Mouse (Mus musculus): ENCODE data around the gene Tgtp2. TPM values are rescaled to one million over a fixed set of nuclear protein-coding genes. Genes with fewer than 3 reads are reported as not detected.

Gene Tgtp2
- total and polyA plus RNA-seq, 3 experiments, result 0.26 to 23.1 (median 10.0) TPM

GRCm38 (mm10) chr11:49103047-49103693 lies 39.2 kb upstream of the Tgtp2 start:
- DNase-seq (ENCODE audit: low spot score) (peak; percentile 48), ATAC-seq (ENCODE audit: extremely low read depth, insufficient number of reproducible peaks, low FRiP score, poor library complexity, severe bottlenecking) (no peak)
- peaks cover 23% of the 10 kb centered on the region for H3K36me3 ChIP-seq (replicated peaks)

GRCm38 (mm10) chr11:49101500-49101899 lies 37.5 kb upstream of the Tgtp2 start:
- Histone ChIP-seq H3K27me3 (ENCODE audit: insufficient read depth, low read length) (no peaks in the 10 kb centered on the region), H3K36me3 (replicated peaks) (peaks cover 37% of the 10 kb centered on the region), H3K4me1 (ENCODE audit: insufficient read depth, low read depth, low read length) (peaks cover 63% of the 10 kb centered on the region), H3K4me3 (ENCODE audit: low read depth, low read length) (peak overlapping the region; percentile 67), H3K9me3 (replicated peaks) (no peaks in the 10 kb centered on the region)
- no peak for TF ChIP-seq POLR2AphosphoS5 (IDR thresholded peaks at IDR 0.05; ENCODE audit: insufficient replicate concordance, low read depth, low read length)
- no peak for TF ChIP-seq GATA1 (IDR thresholded peaks at IDR 0.05; ENCODE audit: borderline replicate concordance, low read length)
- TF ChIP-seq TAL1 (conservative IDR thresholded peaks at IDR 0.05; ENCODE audit: low read depth, low read length), result no peak
- TF ChIP-seq GATA2 (IDR thresholded peaks at IDR 0.05; ENCODE audit: borderline replicate concordance, low read depth, low read length), result no peak
- TF ChIP-seq CTCF (IDR thresholded peaks at IDR 0.05; ENCODE audit: low read depth, low read length), result no peak
- ATAC-seq (ENCODE audit: extremely low read depth, insufficient number of reproducible peaks, low FRiP score, poor library complexity, severe bottlenecking) (peak; percentile 64), DNase-seq (ENCODE audit: low spot score) (peak; percentile 60)

More at GRCm38 (mm10) chr11:49103047-49103693, 39.2 kb upstream of the Tgtp2 start:
- Histone ChIP-seq H3K4me3 (ENCODE audit: low read depth, low read length) (no peak overlapping the region; the same call in 1 of the 2 replicates), H3K9me3 (replicated peaks) (no peaks in the 10 kb centered on the region), H3K4me1 (ENCODE audit: insufficient read depth, low read depth, low read length) (peaks cover 55% of the 10 kb centered on the region), H3K27me3 (ENCODE audit: insufficient read depth, low read length) (no peaks in the 10 kb centered on the region)
- TF ChIP-seq GATA2 (IDR thresholded peaks at IDR 0.05; ENCODE audit: borderline replicate concordance, low read depth, low read length) (no peak), CTCF (IDR thresholded peaks at IDR 0.05; ENCODE audit: low read depth, low read length) (peak; percentile 52), TAL1 (conservative IDR thresholded peaks at IDR 0.05; ENCODE audit: low read depth, low read length) (no peak), GATA1 (IDR thresholded peaks at IDR 0.05; ENCODE audit: borderline replicate concordance, low read length) (no peak), POLR2AphosphoS5 (IDR thresholded peaks at IDR 0.05; ENCODE audit: insufficient replicate concordance, low read depth, low read length) (no peak)

- H3K4me1 ChIP-seq (ENCODE audit: insufficient read depth, low read depth, low read length), result peaks cover 71% of the 10 kb centered on the region
- H3K36me3 ChIP-seq (replicated peaks), result peaks cover 48% of the 10 kb centered on the region
- no peak for TF ChIP-seq GATA2 (IDR thresholded peaks at IDR 0.05; ENCODE audit: borderline replicate concordance, low read depth, low read length)
- no peak for TF ChIP-seq GATA1 (IDR thresholded peaks at IDR 0.05; ENCODE audit: borderline replicate concordance, low read length)
- no peaks in the 10 kb centered on the region for H3K9me3 ChIP-seq (replicated peaks)
- H3K4me3 ChIP-seq (ENCODE audit: low read depth, low read length), result peak overlapping the region; percentile 67
- DNase-seq (ENCODE audit: low spot score) (peak; percentile 68), ATAC-seq (ENCODE audit: extremely low read depth, insufficient number of reproducible peaks, low FRiP score, poor library complexity, severe bottlenecking) (peak; percentile 50; the same call in 1 of the 2 replicates)
- H3K27me3 ChIP-seq (ENCODE audit: insufficient read depth, low read length), result no peaks in the 10 kb centered on the region
Measured at GRCm38 (mm10) chr11:49100409-49100808, 36.4 kb upstream of the Tgtp2 start.

GRCm38 (mm10) chr11:49095367-49095766 lies 31.4 kb upstream of the Tgtp2 start:
- DNase-seq (ENCODE audit: low spot score) (no peak), ATAC-seq (ENCODE audit: extremely low read depth, insufficient number of reproducible peaks, low FRiP score, poor library complexity, severe bottlenecking) (no peak)
- Histone ChIP-seq H3K36me3 (replicated peaks) (peaks cover 50% of the 10 kb centered on the region), H3K4me3 (ENCODE audit: low read depth, low read length) (no peak overlapping the region), H3K4me1 (ENCODE audit: insufficient read depth, low read depth, low read length) (peaks cover 64% of the 10 kb centered on the region), H3K9me3 (replicated peaks) (no peaks in the 10 kb centered on the region), H3K27me3 (ENCODE audit: insufficient read depth, low read length) (no peaks in the 10 kb centered on the region)
- TF ChIP-seq POLR2AphosphoS5 (IDR thresholded peaks at IDR 0.05; ENCODE audit: insufficient replicate concordance, low read depth, low read length) (no peak), CTCF (IDR thresholded peaks at IDR 0.05; ENCODE audit: low read depth, low read length) (no peak), GATA1 (IDR thresholded peaks at IDR 0.05; ENCODE audit: borderline replicate concordance, low read length) (no peak), GATA2 (IDR thresholded peaks at IDR 0.05; ENCODE audit: borderline replicate concordance, low read depth, low read length) (no peak), TAL1 (conservative IDR thresholded peaks at IDR 0.05; ENCODE audit: low read depth, low read length) (no peak)

- DNase-seq (ENCODE audit: low spot score), result no peak
- H3K4me1 ChIP-seq (ENCODE audit: insufficient read depth, low read depth, low read length), result peaks cover 61% of the 10 kb centered on the region
- H3K4me3 ChIP-seq (ENCODE audit: low read depth, low read length), result no peak overlapping the region
- peaks cover 50% of the 10 kb centered on the region for H3K36me3 ChIP-seq (replicated peaks)
- no peaks in the 10 kb centered on the region for H3K27me3 ChIP-seq (ENCODE audit: insufficient read depth, low read length)
- TF ChIP-seq CTCF (IDR thresholded peaks at IDR 0.05; ENCODE audit: low read depth, low read length), result no peak
- no peak for TF ChIP-seq GATA2 (IDR thresholded peaks at IDR 0.05; ENCODE audit: borderline replicate concordance, low read depth, low read length)
- TF ChIP-seq TAL1 (conservative IDR thresholded peaks at IDR 0.05; ENCODE audit: low read depth, low read length), result no peak
- no peak for TF ChIP-seq GATA1 (IDR thresholded peaks at IDR 0.05; ENCODE audit: borderline replicate concordance, low read length)
- no peak for TF ChIP-seq POLR2AphosphoS5 (IDR thresholded peaks at IDR 0.05; ENCODE audit: insufficient replicate concordance, low read depth, low read length)
- no peak for ATAC-seq (ENCODE audit: extremely low read depth, insufficient number of reproducible peaks, low FRiP score, poor library complexity, severe bottlenecking)
- no peaks in the 10 kb centered on the region for H3K9me3 ChIP-seq (replicated peaks)
Measured at GRCm38 (mm10) chr11:49093861-49094660, 30.1 kb upstream of the Tgtp2 start.

GRCm38 (mm10) chr11:49092786-49093185 lies 28.8 kb upstream of the Tgtp2 start:
- H3K4me3 ChIP-seq (ENCODE audit: low read depth, low read length), result no peak overlapping the region
- TF ChIP-seq TAL1 (conservative IDR thresholded peaks at IDR 0.05; ENCODE audit: low read depth, low read length) (no peak), GATA1 (IDR thresholded peaks at IDR 0.05; ENCODE audit: borderline replicate concordance, low read length) (no peak), POLR2AphosphoS5 (IDR thresholded peaks at IDR 0.05; ENCODE audit: insufficient replicate concordance, low read depth, low read length) (no peak), CTCF (IDR thresholded peaks at IDR 0.05; ENCODE audit: low read depth, low read length) (no peak), GATA2 (IDR thresholded peaks at IDR 0.05; ENCODE audit: borderline replicate concordance, low read depth, low read length) (no peak)
- H3K4me1 ChIP-seq (ENCODE audit: insufficient read depth, low read depth, low read length), result peaks cover 72% of the 10 kb centered on the region
- H3K36me3 ChIP-seq (replicated peaks), result peaks cover 40% of the 10 kb centered on the region
- H3K9me3 ChIP-seq (replicated peaks), result no peaks in the 10 kb centered on the region
- DNase-seq (ENCODE audit: low spot score) (no peak), ATAC-seq (ENCODE audit: extremely low read depth, insufficient number of reproducible peaks, low FRiP score, poor library complexity, severe bottlenecking) (no peak)
- no peaks in the 10 kb centered on the region for H3K27me3 ChIP-seq (ENCODE audit: insufficient read depth, low read length)

Data from G1E (cell line).